Mouse (Mus musculus) kidney, postnatal 14 days (tissue): Measurements from ENCODE around the gene CN725425.

Experiments
- DNase-seq: peaks from one replicate; pipeline ENCODE4 v3.0.0; 2022; ENCODE audit warnings: mixed read lengths

CN725425 gene

GRCm38 (mm10) chr15:91237294-91237693, 38.0 kb downstream of the CN725425 start:
- DNase-seq, result no peak

- DNase-seq, result no peak
Observed at GRCm38 (mm10) chr15:91240683-91241335, 41.5 kb downstream of the CN725425 start.

- DNase-seq, result no peak
Observed at GRCm38 (mm10) chr15:91250815-91251214, 51.5 kb downstream of the CN725425 start.

- DNase-seq, result no peak
Observed at GRCm38 (mm10) chr15:91251544-91252408, 52.5 kb downstream of the CN725425 start.

DNA sequence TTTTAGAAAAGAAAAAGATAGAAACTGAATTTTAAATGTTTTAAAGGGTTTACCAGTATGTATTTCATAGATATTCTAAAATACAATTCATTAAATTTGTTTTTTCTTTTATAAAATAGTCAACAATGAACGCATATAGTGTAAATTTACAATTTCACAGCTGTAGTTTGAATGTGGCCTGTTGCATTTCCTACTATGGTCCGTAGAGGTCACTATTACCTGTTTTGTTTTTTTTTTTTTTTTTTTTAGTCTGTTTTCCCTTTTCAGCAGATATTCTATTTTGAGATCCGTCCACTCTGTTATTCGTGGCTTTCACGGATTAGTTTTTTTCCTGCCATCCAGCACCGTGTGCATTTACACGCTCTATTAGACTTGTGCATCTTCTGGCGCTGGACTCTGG, 53.7 kb downstream of the CN725425 start:
- DNase-seq, result no peak

DNA sequence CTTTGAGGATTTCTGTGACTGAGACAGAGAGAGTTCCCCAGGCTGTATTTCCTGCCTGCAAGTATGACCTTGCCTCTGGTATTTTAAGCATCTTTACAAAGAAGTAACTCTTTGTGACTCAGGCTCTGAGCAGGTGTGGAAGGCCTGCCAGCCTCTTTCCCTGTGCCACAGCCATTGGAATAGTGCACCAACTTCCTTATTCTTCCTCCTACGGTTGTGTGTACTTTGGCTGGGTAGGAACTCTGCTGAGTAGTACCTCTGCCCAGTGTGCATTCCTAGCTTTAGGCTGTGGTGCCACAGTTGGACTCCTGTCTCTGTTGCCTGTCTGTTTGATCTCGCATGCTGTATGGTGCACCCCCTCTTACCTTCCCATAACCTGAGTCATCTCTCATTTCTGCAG, 56.0 kb downstream of the CN725425 start:
- no peak for DNase-seq

DNA sequence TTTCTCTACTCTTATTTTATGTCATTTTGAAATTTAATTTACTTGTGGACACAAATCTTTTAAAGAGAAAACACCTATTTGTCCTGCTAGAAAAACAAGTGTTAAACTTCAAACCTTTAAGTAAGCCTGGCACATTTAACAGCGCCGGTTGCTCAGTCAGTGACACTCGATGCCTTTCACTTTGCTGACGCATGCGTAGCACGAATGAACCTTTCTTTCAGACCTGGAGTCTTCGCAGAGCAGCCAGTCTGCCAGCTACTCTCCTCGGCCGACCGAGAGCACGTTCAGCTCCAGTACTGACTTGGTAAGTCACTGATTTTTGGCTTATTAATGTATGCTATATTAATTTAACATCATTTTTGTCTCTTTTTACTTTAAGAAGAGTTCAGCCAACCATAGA, 57.8 kb downstream of the CN725425 start:
- peak; percentile 63 for DNase-seq

DNA sequence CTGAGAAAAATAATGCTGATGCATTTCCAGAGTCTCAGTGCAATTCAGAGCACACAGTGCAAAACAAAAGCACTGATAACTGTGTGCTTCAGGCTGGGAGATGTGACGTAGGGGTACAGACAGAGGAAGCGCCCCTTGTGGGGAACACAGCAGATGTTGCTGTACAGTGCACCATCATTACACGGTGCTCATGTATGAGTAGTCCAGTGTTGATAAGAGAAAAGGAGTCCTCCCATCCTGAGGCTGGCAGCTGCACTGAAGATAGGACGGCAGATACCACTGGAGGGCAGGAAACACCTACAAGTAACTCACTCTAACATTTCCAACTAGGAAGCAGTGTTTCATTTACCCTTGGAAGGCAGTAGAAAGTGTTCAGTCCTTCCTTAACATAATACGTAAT, 61.3 kb downstream of the CN725425 start:
- DNase-seq, result no peak

- DNase-seq, result no peak
Observed at GRCm38 (mm10) chr15:91263926-91264325, 64.6 kb downstream of the CN725425 start.

- DNase-seq, result peak; percentile 68
Observed at GRCm38 (mm10) chr15:91268532-91268931, 69.2 kb downstream of the CN725425 start.

- peak; percentile 66 for DNase-seq
Observed at GRCm38 (mm10) chr15:91275961-91276360, 76.7 kb downstream of the CN725425 start.

DNA sequence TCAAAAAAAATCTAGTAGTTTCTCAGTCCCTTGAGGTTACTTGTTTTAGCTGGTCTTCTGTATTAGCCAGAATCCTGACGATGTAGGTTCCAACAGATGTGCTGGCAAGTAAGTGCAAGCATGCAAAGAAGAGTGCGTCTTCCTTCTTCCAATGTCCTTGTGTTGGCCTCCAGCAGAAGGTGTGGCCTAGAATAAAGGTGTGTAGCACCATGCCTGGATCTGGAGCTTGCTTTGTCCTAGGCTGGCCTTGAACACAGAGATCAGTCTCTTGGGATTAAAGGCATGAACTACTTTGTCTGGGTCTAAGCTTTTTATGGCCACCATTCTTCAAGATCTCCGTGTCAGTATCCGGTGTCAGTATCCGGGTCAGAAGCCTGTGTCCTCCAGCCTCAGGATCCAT, 80.3 kb downstream of the CN725425 start:
- no peak for DNase-seq

GRCm38 (mm10) chr15:91281521-91281920, 82.2 kb downstream of the CN725425 start:
- no peak for DNase-seq

DNA sequence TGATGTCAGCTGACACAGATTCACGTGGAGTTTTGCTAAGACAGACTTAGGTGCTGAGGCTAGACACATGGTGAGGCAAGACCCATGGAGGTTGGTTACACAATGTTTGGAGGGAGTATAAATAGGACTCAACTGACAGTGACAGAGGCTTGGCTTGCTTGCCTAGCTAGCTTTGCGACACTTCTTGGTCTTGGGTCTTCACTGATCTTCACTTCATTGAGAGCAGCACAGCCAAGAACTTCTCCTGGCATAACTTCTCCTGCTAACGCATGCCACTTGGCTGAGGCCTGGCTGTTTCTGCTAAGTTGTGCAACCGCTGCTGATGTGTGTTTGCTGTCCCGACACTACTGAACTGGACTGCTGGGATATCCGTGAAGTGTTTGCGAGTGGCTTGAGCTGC, 83.5 kb downstream of the CN725425 start:
- no peak for DNase-seq

DNA sequence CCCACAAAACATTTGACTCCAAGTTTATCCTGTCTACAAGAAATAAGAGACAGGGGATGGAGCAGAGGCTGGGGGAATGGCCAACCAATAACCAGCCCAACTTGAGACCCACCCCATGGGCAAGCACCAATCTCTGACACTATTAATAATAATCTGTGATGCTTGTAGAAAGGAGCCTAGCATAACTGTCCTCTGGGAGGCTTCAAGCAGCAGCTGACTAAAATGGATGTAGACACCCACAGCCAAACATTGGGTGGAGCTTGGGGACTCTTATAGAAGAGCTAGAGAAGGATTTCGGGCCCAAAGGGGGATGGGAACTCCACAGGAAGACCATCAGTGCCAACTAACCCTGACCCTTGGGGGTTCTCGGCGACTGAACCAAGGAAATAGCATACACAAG, 84.1 kb downstream of the CN725425 start:
- no peak for DNase-seq

GRCm38 (mm10) chr15:91299319-91299835, 100.1 kb downstream of the CN725425 start:
- no peak for DNase-seq

- DNase-seq, result peak; percentile 92
Observed at GRCm38 (mm10) chr15:91301366-91301765, 102.1 kb downstream of the CN725425 start.

DNA sequence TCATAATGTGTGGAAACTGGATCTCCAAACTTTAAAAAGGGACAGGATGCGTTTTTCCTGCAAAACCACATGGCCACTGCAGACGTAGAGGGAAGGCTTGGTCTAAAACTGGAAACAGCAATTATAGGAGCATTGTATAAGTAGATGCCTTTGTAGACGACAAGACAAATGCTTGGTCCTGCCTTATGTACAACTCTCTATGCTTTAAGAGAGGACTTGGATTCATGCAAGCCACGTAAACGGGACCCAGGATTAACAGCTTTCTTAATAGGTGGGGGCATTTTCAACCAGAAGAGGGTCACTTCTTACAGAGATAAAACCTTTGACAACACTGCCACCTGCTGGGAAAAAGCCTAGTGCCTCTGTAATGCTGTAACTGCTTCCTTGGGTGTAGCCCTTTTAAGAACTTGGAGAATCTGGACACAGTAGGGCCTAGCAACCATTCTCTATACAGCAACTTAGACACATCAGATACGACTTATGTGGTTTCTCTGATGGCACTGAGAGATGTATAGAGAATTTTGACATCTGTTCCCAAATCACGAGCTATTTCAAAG, 105.1 kb downstream of the CN725425 start:
- DNase-seq, result peak; percentile 45
